Mouse (Mus musculus) heart, embryonic 10.5 days (tissue): ENCODE measurements around the gene Spg20. TPM values are rescaled to one million over a fixed set of nuclear protein-coding genes. Genes with fewer than 3 reads are reported as not detected.

Experiments
- DNase-seq: peaks from one replicate; pipeline ENCODE4 v3.0.0-alpha.2; 2017; ENCODE audit warnings: low spot score
- H3K27ac ChIP-seq: fragments of 300-500 bp; sonication (generic); 2 replicates; pipeline ENCODE4 v1.5.1; 2016; ENCODE audit warnings: mild to moderate bottlenecking
- H3K27me3 ChIP-seq: fragments of 300-500 bp; sonication (generic); 2 replicates; pipeline ENCODE4 v1.6.1; 2016; ENCODE audit warnings: mild to moderate bottlenecking; ENCODE audit not compliant: poor library complexity, insufficient read depth, severe bottlenecking
- H3K36me3 ChIP-seq: fragments of 300-500 bp; sonication (generic); 2 replicates; pipeline ENCODE4 v1.6.1; 2016; ENCODE audit warnings: mild to moderate bottlenecking, moderate library complexity
- H3K4me1 ChIP-seq: fragments of 300-500 bp; sonication (generic); 2 replicates; pipeline ENCODE4 v1.6.1; 2016; ENCODE audit warnings: mild to moderate bottlenecking
- H3K4me3 ChIP-seq: fragments of 300-500 bp; sonication (generic); 2 replicates; pipeline ENCODE4 v1.5.1; 2016; ENCODE audit warnings: mild to moderate bottlenecking, moderate library complexity
- H3K9me3 ChIP-seq: fragments of 300-500 bp; sonication (generic); 2 replicates; pipeline ENCODE4 v1.6.1; 2016; ENCODE audit warnings: mild to moderate bottlenecking, moderate library complexity
- WGBS: fragments of 180-500 bp; shearing (Covaris S2); methylation state at CpG from one replicate; pipeline ENCODE4 v1.1.7; 2016; 5-methylcytosine and 5-hydroxymethylcytosine counted together
- polyA plus RNA-seq: library from polyadenylated mRNA; unstranded; fragments of >200 nt; fragmentation: Nextera tagmentation; extraction: Ambion mirVana; gene quantifications from 2 replicates; pipeline ENCODE4 v1.2.1, GENCODE M21; 2016

Spg20 gene
- polyA plus RNA-seq, 1 experiment from 2014 or later: 54.9 TPM

- Histone ChIP-seq H3K4me3 (no peak within 1 kb of the TSS), H3K9me3 (no peaks in the 10 kb centered on the region), H3K27ac (no peak within 1 kb of the TSS), H3K27me3 (no peaks in the 10 kb centered on the region), H3K4me1 (no peaks in the 10 kb centered on the region), H3K36me3 (peaks cover 57% of the 10 kb centered on the region)
- no peak for DNase-seq
Observed at GRCm38 (mm10) chr3:55137039-55137438, 25.1 kb downstream of the Spg20 start, which contains the start of gene Ccdc169. Gene Ccdc169, plus strand, starts transcription at chr3:55137339.

GRCm38 (mm10) chr3:55139837-55140236, 27.9 kb downstream of the Spg20 start:
- Histone ChIP-seq H3K36me3 (peaks cover 33% of the 10 kb centered on the region), H3K4me1 (no peaks in the 10 kb centered on the region), H3K27ac (no peak overlapping the region), H3K4me3 (no peak overlapping the region), H3K27me3 (no peaks in the 10 kb centered on the region), H3K9me3 (no peaks in the 10 kb centered on the region)
- no peak for DNase-seq
- WGBS: 94% methylated on average over 12 of the region's 12 CpGs

GRCm38 (mm10) chr3:55141401-55141800, 29.5 kb downstream of the Spg20 start:
- DNase-seq: no peak
- Histone ChIP-seq H3K9me3 (no peaks in the 10 kb centered on the region), H3K36me3 (peaks cover 17% of the 10 kb centered on the region), H3K27ac (no peak overlapping the region), H3K27me3 (no peaks in the 10 kb centered on the region), H3K4me1 (no peaks in the 10 kb centered on the region), H3K4me3 (no peak overlapping the region)
- WGBS: 78% methylated on average over 2 of the region's 2 CpGs

GRCm38 (mm10) chr3:55144916-55145315, 33.0 kb downstream of the Spg20 start:
- DNase-seq: no peak
- Histone ChIP-seq H3K36me3 (no peaks in the 10 kb centered on the region), H3K27me3 (no peaks in the 10 kb centered on the region), H3K4me1 (no peaks in the 10 kb centered on the region), H3K4me3 (no peak overlapping the region), H3K27ac (no peak overlapping the region), H3K9me3 (no peaks in the 10 kb centered on the region)
- 76% methylated on average over 4 of the region's 4 CpGs for WGBS

GRCm38 (mm10) chr3:55146441-55146840, 34.5 kb downstream of the Spg20 start:
- WGBS: 73% methylated on average over 6 of the region's 6 CpGs
- Histone ChIP-seq H3K9me3 (no peaks in the 10 kb centered on the region), H3K4me3 (no peak overlapping the region), H3K27ac (no peak overlapping the region), H3K27me3 (no peaks in the 10 kb centered on the region), H3K4me1 (no peaks in the 10 kb centered on the region), H3K36me3 (no peaks in the 10 kb centered on the region)
- DNase-seq: no peak

- Histone ChIP-seq H3K36me3 (no peaks in the 10 kb centered on the region), H3K4me1 (no peaks in the 10 kb centered on the region), H3K27ac (no peak overlapping the region), H3K4me3 (no peak overlapping the region), H3K9me3 (no peaks in the 10 kb centered on the region), H3K27me3 (no peaks in the 10 kb centered on the region)
- 68% methylated on average over 2 of the region's 2 CpGs for WGBS
- no peak for DNase-seq
Observed at GRCm38 (mm10) chr3:55147156-55147555, 35.2 kb downstream of the Spg20 start.

- H3K4me1 ChIP-seq: no peaks in the 10 kb centered on the region
- WGBS: 54% methylated on average over 3 of the region's 3 CpGs
- no peaks in the 10 kb centered on the region for H3K27me3 ChIP-seq
- no peaks in the 10 kb centered on the region for H3K9me3 ChIP-seq
- H3K36me3 ChIP-seq: no peaks in the 10 kb centered on the region
- no peak overlapping the region for H3K27ac ChIP-seq
- no peak for DNase-seq
- no peak overlapping the region for H3K4me3 ChIP-seq
Observed at GRCm38 (mm10) chr3:55148091-55148490, 36.2 kb downstream of the Spg20 start.

- no peaks in the 10 kb centered on the region for H3K27me3 ChIP-seq
- no peak for DNase-seq
- no peaks in the 10 kb centered on the region for H3K9me3 ChIP-seq
- H3K4me3 ChIP-seq: no peak overlapping the region
- H3K4me1 ChIP-seq: 0 out of 2 replicates have a peak, but pooled peaks cover 5% of the 10 kb centered on the region
- 42% methylated on average over 7 of the region's 7 CpGs for WGBS
- no peaks in the 10 kb centered on the region for H3K36me3 ChIP-seq
- no peak overlapping the region for H3K27ac ChIP-seq
Observed at GRCm38 (mm10) chr3:55151656-55152433, 39.9 kb downstream of the Spg20 start.

- no peaks in the 10 kb centered on the region for H3K36me3 ChIP-seq
- H3K27me3 ChIP-seq: no peaks in the 10 kb centered on the region
- 65% methylated on average over 6 of the region's 6 CpGs for WGBS
- H3K4me1 ChIP-seq: 0 out of 2 replicates have a peak, but pooled peaks cover 5% of the 10 kb centered on the region
- no peak for DNase-seq
- no peak overlapping the region for H3K4me3 ChIP-seq
- no peak overlapping the region for H3K27ac ChIP-seq
- no peaks in the 10 kb centered on the region for H3K9me3 ChIP-seq
Observed at GRCm38 (mm10) chr3:55152673-55153334, 40.9 kb downstream of the Spg20 start.

GRCm38 (mm10) chr3:55154163-55154562, 42.3 kb downstream of the Spg20 start:
- no peaks in the 10 kb centered on the region for H3K27me3 ChIP-seq
- WGBS: 82% methylated on average over 7 of the region's 7 CpGs
- no peak overlapping the region for H3K4me3 ChIP-seq
- H3K9me3 ChIP-seq: no peaks in the 10 kb centered on the region
- DNase-seq: no peak
- 0 out of 2 replicates have a peak, but pooled peaks cover 5% of the 10 kb centered on the region for H3K4me1 ChIP-seq
- H3K36me3 ChIP-seq: no peaks in the 10 kb centered on the region
- H3K27ac ChIP-seq: no peak overlapping the region

- Histone ChIP-seq H3K27me3 (no peaks in the 10 kb centered on the region), H3K27ac (no peak overlapping the region), H3K4me1 (0 out of 2 replicates have a peak, but pooled peaks cover 5% of the 10 kb centered on the region), H3K9me3 (no peaks in the 10 kb centered on the region), H3K36me3 (no peaks in the 10 kb centered on the region), H3K4me3 (no peak overlapping the region)
- 67% methylated on average over 5 of the region's 5 CpGs for WGBS
- DNase-seq: no peak
Observed at GRCm38 (mm10) chr3:55157413-55157812, 45.5 kb downstream of the Spg20 start.

GRCm38 (mm10) chr3:55161144-55161543, 49.2 kb downstream of the Spg20 start:
- H3K27me3 ChIP-seq: no peaks in the 10 kb centered on the region
- H3K4me3 ChIP-seq: no peak overlapping the region
- no peaks in the 10 kb centered on the region for H3K4me1 ChIP-seq
- no peak overlapping the region for H3K27ac ChIP-seq
- no peaks in the 10 kb centered on the region for H3K36me3 ChIP-seq
- H3K9me3 ChIP-seq: no peaks in the 10 kb centered on the region
- DNase-seq: no peak
- WGBS: 81% methylated on average over 7 of the region's 7 CpGs

GRCm38 (mm10) chr3:55163510-55163909, 51.6 kb downstream of the Spg20 start:
- H3K4me3 ChIP-seq: no peak overlapping the region
- no peak overlapping the region for H3K27ac ChIP-seq
- DNase-seq: no peak
- no peaks in the 10 kb centered on the region for H3K27me3 ChIP-seq
- WGBS: 77% methylated on average over 4 of the region's 4 CpGs
- no peaks in the 10 kb centered on the region for H3K9me3 ChIP-seq
- no peaks in the 10 kb centered on the region for H3K4me1 ChIP-seq
- H3K36me3 ChIP-seq: no peaks in the 10 kb centered on the region
